Mouse (Mus musculus) urinary bladder, adult 18-20 months (tissue): ENCODE measurements around the gene Tbc1d16.
"Not testable (repeated sequence)": the region's sequence is repeated elsewhere in the genome, so short reads cannot be mapped to it uniquely, and the experiment has no call there.

Experiments used
- DNase-seq, 2 experiments: peaks; one replicate each; pipeline ENCODE4 v3.0.0; 2022; ENCODE audit warnings: low spot score in 2 of 2, mixed read lengths in 2 of 2

Tbc1d16 gene

DNA sequence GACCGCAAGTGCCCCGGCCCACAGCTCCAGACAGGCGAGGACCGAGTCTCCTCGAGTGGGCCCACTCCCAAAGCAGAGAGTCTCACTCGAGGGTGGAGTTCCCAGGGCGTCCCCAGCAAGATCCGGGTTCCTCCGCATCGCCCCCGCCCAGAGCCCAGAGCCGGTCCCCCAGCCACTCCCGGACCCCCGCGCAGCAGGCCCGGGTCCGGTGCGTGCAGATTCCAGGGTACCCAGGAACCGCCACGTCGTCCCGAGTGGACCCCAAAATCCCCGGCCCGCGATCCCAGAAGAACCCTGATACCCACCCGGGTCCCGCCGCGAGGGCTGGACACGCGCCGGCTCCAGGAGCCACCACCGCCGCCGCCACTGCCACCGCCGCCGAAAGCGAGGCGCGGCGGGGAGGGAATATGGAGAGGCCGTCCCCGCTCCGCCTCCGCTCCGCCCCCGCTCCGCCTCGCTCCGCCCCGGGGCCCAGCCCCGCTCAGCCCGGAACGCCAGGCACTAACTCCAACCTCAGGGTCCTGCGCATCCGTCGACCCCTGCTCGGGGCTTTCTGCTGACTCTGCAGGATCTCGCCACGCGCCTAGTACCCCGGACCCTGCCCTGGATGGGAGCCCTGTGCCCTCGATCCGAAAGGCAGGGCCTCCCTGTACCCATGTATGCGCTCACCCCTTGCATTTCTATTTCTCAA, at the start of gene Tbc1d16, which contains the start of gene Ccdc40:
TSS of gene Tbc1d16 (minus strand) at position 409 of the 691 bp plus-strand sequence.
TSS of gene Ccdc40 (plus strand) at position 482 of the 691 bp plus-strand sequence.
- DNase-seq: peak; percentile 57 to 67

DNA sequence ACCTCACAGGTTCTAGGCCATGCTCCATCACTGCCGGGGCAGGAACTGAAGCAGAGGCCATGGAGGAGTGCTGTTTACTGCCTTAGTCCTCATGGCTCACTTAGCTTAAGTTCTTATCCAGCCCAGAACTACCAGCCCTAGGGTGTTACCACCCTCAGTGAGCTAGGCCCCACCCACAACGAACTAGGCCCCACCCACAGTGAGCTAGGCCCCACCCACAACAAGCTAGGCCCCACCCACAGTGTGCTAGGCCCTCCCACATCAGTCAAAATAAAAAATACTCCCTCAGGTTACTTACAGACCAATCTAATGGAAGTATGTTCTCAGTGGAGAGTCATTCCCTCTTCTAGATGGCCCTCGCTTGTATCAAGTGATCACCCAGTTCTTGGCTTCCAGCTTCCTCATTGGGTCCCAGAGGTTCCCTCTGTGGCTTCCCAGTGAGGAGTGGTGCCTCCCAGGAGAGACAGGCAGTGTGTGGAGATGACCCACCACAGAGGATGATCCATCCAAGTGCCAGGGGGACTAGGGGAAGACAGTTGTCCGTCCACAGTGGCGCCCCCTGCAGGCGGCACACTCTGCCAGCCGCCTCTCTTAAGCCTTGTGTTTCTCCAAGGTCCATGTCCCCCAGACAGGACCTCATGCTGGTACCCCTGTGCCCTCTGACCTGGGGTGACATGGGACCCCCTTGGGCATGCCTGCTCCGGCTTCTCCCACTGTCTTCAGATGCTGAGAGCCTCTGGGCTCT, 45.1 kb upstream of the Tbc1d16 start:
- no peak for DNase-seq

DNA sequence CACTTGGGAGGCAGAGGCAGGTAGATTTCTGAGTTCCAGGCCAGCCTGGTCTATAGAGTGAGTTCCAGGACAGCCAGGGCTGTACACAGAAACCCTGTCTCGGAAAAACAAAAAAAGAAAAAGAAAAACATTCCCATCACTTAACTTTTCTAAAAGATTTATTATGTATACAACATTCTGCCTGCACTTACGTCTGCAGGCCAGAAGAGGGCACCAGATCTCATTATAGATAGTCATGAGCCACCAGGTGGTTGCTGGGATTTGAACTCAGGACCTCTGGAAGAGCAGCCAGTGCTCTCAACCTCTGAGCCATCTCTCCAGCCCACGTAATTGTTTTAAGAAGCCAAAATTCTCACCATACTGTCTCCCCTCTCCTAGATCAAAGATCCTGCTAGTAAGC, 44.2 kb upstream of the Tbc1d16 start:
- DNase-seq: not testable (repeated sequence)

DNA sequence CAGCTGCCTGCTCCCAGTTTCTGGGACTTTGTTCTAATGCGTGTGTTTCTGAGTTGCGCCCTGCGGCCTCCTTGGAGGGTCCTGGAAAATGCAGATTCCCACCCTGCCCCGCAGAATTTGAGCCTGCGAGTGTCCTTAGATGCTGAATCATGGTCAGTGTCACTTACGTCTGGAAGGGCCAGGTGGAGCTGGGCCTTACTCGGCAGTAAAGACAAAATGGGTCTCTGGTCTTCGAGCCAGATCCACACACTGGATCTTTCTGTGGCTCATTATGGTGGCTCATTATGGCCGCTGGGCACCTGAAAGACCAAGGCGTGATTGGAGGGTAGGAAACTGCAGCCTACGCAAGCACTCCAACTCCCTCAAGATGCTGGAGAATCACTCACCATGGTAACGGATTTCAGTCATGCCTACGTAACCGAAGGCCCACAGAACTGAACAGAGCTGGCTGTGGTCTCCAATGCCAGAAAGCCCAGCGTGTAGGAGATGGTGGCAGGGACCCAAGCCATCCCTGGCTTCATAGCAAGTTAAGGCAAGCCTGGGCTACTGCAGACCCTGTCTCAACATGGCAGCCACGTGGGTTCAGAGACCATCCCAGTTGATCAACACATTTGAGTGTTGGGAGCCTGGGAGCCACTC, 40.4 kb upstream of the Tbc1d16 start:
- no peak for DNase-seq

DNA sequence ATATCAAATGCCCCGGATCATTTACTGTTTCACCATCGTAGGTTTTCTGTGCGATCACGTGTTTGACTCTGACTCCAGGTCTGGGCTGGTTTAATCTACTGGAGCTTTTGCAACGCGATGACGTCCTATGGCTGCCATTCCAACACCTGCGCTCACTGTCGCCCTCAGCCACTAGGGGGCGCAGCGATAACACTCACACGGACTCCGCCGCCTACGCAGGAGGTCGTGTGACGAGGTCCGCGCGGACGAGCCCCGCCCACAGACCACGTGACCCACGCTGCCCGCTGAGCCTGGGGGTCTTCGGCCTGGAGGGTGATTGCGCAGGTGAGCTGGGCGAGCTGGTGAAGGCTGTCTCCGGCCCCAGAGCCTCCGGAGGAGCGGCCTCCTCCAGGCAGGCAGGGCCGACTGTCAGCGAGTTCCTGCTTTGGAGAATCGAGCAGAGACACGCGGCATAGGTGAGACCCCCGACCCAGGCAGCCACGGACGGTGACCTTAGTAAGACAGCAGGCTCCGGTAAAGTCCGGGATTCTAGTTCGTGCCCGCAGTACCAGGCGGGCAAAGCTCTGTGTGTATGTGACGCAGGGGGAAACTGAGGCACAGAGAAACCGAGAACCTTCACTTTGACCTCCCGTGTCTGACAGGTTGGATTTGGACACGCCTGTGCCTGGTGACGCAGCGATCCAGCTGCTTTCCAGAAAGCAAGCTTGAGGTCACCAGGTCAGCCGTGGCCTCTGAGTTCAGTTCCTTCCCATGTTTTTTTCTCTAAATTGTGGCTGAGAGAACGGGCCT, 39.7 kb upstream of the Tbc1d16 start, which contains the start of gene Gaa:
TSS of gene Gaa (plus strand) at position 120 of the 789 bp plus-strand sequence.
- DNase-seq: peak; percentile 93 to 94

DNA sequence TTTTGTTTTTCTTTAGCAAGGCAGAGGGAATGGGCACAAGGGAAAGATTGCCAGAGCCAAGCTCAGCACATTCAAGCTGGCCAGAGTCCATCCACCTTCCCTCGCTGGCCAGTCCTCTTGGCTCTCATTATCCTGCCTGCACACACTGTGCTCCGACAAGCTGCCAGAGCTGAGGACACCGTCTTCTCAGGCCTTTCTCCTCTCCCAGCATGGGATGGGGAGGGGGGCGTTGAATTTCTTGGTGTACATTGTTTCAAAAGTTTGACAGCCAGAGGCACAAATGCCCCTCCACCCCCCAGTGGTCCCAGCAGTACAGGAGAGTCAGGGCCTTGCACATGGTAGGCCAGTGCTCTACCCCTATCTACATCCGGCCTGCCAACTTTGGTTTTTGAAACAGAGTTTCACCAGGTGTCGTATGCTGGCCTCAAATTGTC, 39.0 kb upstream of the Tbc1d16 start:
- no peak for DNase-seq

DNA sequence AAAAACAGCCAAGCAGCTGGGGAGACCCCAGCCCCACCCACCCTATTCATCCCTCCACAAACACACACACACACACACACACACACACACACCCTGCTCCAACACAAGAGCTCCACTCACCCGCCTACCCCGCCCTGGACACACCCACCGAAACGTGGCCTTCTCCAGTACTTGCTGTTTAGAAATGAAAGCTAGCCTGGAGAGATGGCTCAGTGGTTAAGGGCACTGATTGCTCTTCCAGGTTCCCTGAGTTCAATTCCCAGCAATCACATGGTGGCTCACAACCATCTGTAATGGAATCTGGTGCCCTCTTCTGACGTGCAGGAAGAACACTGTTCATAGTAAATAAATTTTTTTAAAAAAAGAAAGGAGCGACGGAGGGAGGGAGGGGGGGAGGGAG, 37.5 kb upstream of the Tbc1d16 start:
- DNase-seq: no peak

DNA sequence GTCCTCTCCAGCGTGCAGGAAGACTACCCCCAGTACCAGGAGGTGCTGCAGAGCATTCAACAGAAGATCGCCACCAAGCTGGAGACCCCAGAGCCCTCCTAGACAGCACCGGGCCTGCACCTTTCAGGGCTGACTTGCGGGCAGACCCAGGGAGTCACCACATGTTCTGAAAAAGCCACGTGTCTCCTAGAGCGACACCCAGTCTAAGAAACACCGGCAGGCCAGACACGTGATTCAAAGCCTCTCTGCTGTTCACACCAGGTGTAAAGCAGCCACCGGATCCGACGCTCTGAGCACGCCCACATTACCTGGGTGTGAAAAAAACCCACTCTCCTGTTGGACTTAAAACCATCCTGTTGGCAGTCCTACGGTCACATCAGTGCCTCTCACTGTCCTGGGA, 36.1 kb upstream of the Tbc1d16 start:
- DNase-seq: no peak

DNA sequence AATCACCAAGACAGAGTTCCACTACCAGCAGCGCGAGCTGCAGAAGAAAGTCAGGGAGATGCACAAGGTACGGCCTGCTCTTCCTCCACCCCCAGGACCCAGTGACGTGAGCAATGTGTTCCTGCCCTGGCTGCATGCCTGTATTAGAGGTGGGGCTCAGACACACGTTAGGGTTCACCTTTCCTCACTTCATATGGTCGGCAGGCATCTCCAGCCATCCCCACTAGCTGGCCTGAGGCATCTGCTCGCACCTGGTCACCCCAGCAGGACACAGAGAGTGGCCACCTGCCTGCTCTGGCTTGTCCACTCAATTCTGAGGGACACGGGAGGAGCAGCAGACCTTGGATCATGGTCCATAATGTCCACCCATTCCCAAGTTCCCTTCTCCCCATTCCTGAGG, 31.7 kb upstream of the Tbc1d16 start:
- no peak for DNase-seq

DNA sequence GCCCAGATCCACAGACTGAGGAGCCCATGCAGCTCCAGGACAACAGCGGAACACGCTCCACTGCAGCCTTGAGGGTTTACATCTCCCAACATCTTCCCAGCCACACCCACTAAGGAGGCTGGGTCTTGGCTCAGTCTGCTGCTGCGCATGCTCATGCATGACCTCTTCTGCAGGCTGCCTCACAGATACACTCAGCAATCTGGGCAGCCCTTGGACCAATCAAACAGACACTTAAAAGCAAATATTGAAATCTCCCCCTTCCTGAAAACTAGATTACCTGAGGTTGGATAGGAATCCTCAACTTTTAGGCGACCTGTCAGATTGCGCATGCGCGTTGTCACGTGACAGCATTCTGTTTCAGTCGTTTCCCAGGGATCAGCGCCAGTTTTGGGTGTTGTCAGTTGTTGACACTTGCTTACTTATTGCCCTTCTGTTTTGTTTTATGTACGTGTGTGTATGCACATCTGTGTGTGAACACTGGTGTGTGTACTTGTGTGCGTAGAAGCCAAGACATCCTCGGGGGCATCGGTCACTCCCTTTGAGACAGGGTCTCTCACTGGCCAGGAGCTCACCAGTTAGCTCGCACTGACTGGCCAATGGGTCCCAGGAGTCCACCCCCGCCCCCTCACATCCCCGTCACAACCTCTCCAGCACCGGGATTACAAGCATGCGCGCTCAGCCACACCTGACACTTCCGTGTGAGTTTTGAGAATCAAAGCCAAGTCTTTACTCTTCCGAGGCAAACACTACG, 30.4 kb upstream of the Tbc1d16 start:
- peak; percentile 37 to 56 for DNase-seq

DNA sequence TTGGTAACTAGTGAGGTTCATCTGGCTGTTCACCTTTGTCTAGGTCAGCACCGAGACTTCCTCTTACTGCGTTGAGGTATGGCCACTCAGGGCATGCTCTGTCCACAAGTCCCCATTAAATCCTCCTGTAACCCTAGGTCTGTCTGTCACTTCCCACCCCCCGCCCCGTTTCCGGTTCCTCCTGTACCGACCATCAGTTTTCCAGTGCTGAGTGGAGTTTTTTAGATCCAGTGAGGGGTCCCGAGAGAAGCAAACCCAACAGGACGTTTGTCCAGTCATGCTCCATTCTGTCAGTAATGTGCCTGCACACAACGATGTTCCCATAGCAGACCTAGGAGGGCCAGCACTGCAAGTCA, 29.9 kb upstream of the Tbc1d16 start:
- DNase-seq: no peak

DNA sequence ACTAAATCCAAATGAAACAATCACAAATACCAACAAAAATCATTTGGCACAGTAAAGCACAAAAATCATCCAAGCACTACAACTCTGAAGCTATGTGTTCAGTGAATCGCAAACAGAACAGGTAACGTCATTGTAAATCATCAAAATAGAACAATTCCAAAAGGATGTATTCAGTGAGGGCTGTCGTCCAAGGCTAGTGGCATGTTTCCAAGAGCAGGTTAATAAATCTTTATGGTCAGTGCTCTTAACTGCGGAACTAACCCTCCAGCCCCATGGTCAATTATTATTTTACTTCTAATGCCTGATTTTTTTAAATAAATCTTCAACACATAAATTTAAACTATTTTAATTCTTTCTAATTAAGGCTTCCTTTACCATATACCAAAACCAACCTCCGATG, 28.3 kb upstream of the Tbc1d16 start:
- DNase-seq: not testable (repeated sequence)

DNA sequence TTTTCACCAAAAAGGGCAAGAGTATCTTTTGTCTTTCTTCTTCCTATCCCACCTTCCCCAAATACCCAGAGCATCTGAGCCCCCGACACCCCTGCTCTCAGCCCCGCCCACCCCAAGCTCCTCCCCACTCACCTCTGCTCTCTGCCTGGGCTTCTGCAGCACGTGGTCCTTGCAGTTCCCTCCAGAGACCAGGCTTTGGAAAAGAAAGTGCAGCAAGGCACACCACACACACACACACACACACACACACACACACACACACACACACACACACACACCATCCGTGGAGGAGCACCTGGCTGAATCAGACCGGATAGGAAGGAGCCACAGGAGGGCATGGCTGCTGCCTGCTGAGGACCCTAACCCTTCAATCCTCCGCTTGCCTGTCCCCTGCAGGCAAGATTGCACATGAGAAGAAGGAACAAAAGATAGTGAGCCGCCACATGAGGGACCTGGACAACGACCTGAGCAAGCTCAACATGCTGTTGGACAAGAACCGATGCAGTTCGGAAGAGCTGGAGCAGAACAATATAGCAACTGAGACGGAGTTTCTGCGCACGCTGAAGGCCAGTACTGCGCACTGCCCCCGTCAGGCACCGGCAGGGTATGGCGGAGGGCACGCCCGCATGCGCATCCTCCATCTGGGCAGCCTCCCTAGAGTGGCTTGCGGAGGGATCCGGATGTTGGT, 24.7 kb upstream of the Tbc1d16 start:
- no peak for DNase-seq

DNA sequence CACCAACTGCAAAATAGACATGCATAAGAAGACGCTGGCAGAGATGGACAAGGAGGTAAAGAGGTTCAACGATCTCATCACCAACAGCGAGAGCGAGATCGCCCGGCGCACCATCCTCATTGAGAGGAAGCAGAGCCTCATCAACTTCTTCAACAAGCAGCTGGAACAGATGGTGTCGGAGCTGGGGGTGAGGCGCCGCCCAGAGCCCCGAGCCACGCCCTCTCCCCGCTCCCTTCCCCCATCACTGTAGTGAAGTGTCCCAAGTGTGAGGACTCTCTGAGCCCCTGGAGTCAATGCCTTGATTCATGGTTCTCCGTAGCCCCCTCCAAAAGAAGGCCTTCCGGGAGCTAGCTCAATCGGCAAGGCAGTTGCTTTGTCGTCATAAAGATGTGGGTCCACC, 22.7 kb upstream of the Tbc1d16 start:
- no peak for DNase-seq

DNA sequence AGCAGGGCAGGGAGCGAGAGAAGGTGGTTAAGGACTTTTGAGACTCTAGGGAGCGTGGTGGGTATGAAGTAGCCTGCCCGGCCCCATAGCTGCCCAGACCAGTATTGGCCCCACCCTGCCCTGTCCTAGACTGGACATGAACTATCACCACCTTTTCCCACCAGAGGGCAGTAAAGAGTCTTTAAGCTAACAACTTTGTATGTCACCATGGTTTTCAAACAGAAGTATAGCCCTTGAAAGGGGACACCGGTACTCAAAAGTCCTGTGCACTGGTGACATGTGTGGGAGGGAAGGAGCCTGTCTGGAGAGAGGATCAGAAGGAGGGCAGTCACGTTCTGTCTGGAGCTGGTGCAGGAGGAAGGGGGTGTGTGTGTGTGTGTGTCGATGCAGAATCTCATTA, 20.7 kb upstream of the Tbc1d16 start:
- DNase-seq: no peak

DNA sequence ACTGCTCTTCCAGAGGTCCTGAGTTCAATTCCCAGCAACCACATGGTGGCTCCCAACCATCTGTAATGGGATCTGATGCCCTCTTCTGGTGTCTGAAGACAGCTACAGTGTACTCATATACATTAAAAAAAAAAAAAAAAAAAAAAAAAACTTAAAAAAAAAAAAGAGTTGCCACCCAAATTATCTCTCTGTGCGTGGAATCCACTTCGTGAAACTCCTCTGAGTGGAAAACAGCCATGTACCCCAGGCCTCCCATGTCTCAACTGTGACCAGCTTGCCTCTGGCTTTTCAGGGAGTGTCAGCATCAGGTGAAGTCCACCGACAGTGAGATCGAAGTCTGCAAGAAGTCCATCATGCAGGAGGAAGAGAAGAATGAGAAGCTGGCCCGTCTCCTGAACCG, 17.2 kb upstream of the Tbc1d16 start:
- not testable (repeated sequence) for DNase-seq

DNA sequence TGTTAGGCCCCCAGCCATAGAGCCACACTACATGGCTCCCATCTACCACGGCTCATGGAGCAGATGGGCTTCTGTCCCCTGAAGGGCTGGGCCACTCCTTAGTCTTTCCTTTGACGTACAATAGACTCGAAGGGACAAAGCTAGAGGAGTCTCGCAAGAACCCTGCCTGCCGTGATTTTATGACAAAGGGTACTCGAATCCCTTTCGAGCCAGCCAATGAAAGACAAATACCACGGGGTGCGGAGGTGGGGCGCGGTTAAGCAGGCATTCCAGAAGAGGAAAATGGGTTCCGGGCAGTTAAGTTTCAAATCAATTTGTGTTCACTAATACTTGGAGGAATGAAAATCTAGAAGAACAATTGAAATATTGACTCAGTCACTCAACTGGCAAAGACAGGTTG, 11.2 kb upstream of the Tbc1d16 start:
- DNase-seq: no peak

DNA sequence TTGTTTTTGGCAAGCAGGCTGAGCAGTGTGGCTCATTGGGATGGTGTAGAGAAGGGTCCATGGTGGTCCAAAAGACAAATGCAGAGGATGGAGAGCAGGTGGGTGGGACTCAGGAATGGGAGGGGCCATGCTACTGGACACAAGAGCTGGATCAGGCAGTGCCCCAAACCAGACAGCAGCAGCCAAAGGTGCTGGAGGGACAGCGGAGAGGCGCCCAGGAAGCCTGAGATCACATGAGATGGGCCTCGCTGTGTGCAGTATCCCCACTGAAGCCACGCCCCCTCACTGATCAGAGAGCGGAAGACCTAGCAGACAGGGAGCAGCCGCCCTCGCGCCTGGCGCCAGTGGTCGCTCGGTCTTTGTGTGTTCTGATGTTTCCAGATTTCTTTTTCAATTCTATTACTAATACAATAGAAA, 10.0 kb upstream of the Tbc1d16 start:
- DNase-seq: peak; percentile 29 to 38

DNA sequence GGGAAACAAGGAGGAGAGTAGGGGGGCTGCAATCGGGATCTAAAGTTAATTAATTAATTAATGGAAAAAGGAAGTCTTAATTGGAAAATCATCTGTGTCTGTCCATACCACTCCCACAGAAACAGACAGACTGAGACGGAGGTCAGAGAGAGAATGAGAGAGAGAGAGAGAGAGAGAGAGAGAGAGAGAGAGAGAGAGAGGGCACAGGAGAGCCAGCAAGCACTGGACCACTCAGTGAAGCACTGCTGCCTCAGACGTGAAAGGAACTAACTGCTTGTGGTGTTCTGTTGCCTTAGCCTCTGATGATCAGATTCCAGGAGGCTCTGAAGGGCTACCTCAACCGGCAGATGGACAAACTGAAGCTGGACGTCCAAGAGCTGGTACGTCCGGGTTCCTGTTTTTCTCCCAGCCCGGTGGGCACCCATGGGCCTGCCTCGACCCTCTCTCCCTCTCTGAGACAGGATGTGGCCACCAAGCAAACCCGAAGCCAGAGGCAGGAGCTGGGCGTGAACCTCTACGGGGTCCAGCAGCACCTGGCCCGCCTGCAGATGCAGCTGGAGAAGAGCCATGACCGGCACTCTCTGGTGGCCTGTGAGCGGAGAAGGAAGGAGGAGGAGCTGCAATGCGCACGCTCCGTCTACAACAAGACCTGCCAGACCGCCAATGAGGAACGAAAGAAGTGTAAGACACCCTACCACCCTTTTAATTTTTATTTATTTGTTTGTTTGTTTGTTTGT, 9.4 kb upstream of the Tbc1d16 start:
- DNase-seq: peak; percentile 18 to 53

DNA sequence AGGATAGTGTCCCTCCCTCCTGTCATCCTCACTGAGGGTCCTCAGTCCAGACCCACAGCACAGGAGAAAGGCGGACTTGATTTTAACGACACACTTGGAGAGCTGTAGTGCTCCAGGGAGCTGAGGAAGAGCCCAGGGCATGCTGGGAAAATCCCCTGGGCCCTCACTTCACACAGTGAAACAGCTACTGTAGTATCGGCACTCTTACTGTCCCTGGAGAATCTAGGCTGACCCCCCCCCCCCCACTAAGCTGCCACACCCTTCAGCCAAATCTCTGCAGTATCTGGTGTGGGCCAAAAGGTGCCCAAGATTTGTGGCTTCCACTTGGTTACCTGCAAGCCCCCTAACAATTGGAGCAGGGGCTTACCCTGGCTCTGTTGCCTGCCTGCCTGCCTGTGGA, 8.7 kb upstream of the Tbc1d16 start:
- DNase-seq: no peak
